12 mouse cellular contexts compared by ENCODE assay signal in genomic region chr2:101464291-101465140, GRCm38 (mm10).
DNase-seq lines count a peak whose midpoint lies in the region; ATAC-seq lines count a peak whose summit lies in the region.
"Had no signal": no experiment of that assay in that cellular context is flagged by ENCODE, and none has a peak within 500 bp of the region (broad histone marks: within the 10 kb centered on the region; RNA-seq: fewer than 3 reads in every experiment).

No protein-coding gene starts in this region.

- H3K4me1 ChIP-seq in forebrain, embryonic 16.5 days (replicated peaks; ENCODE audit: control insufficient read depth, insufficient read depth, low read length) = no peaks in the 10 kb centered on the region
- H3K4me1 ChIP-seq in forebrain, embryonic 14.5 days (ENCODE audit: control insufficient read depth, insufficient read depth, low read length) = no peaks in the 10 kb centered on the region; the same call in 1 of the 2 replicates
- no peaks in the 10 kb centered on the region for H3K4me1 ChIP-seq in midbrain, embryonic 15.5 days
- H3K4me1 ChIP-seq in midbrain, embryonic 14.5 days (ENCODE audit: control insufficient read depth, insufficient read depth, low read length) = no peaks in the 10 kb centered on the region
- peaks cover 14% of the 10 kb centered on the region for H3K4me1 ChIP-seq in hindbrain, embryonic 13.5 days (replicated peaks)
- H3K4me1 ChIP-seq: embryonic facial prominence, embryonic 15.5 days; limb, embryonic 15.5 days had no signal

- H3K27ac ChIP-seq in forebrain, embryonic 16.5 days (ENCODE audit: low read length) = no peak overlapping the region
- H3K27ac ChIP-seq in forebrain, embryonic 14.5 days (ENCODE audit: low read depth, low read length) = no peak overlapping the region
- no peak overlapping the region for H3K27ac ChIP-seq in midbrain, embryonic 15.5 days
- no peak overlapping the region for H3K27ac ChIP-seq in midbrain, embryonic 14.5 days (replicated peaks; ENCODE audit: low read depth, low read length)
- no peak overlapping the region for H3K27ac ChIP-seq in hindbrain, embryonic 13.5 days
- H3K27ac ChIP-seq: embryonic facial prominence, embryonic 15.5 days; limb, embryonic 15.5 days had no signal

- H3K4me3 ChIP-seq in forebrain, embryonic 16.5 days (replicated peaks; ENCODE audit: low read length) = no peak overlapping the region
- H3K4me3 ChIP-seq in forebrain, embryonic 14.5 days (ENCODE audit: low read depth, low read length) = no peak overlapping the region
- H3K4me3 ChIP-seq in midbrain, embryonic 15.5 days = no peak overlapping the region
- no peak overlapping the region for H3K4me3 ChIP-seq in midbrain, embryonic 14.5 days (replicated peaks; ENCODE audit: low read depth, low read length)
- no peak overlapping the region for H3K4me3 ChIP-seq in hindbrain, embryonic 13.5 days
- H3K4me3 ChIP-seq: embryonic facial prominence, embryonic 15.5 days; limb, embryonic 15.5 days had no signal

- no peaks in the 10 kb centered on the region for H3K36me3 ChIP-seq in forebrain, embryonic 16.5 days (ENCODE audit: control insufficient read depth, insufficient read depth)
- no peaks in the 10 kb centered on the region for H3K36me3 ChIP-seq in forebrain, embryonic 14.5 days (ENCODE audit: control insufficient read depth, insufficient read depth, low read length)
- no peaks in the 10 kb centered on the region for H3K36me3 ChIP-seq in midbrain, embryonic 15.5 days (replicated peaks)
- H3K36me3 ChIP-seq in midbrain, embryonic 14.5 days (ENCODE audit: control insufficient read depth, insufficient read depth, low read length) = no peaks in the 10 kb centered on the region
- no peaks in the 10 kb centered on the region for H3K36me3 ChIP-seq in hindbrain, embryonic 13.5 days
- H3K36me3 ChIP-seq: embryonic facial prominence, embryonic 15.5 days; limb, embryonic 15.5 days had no signal

- 66% methylated on average over 9 of the region's 9 CpGs for WGBS in forebrain, embryonic 16.5 days
- WGBS in forebrain, embryonic 14.5 days = 77% methylated on average over 9 of the region's 9 CpGs
- 60% methylated on average over 9 of the region's 9 CpGs for WGBS in midbrain, embryonic 15.5 days
- WGBS in midbrain, embryonic 14.5 days = 76% methylated on average over 9 of the region's 9 CpGs
- 61% methylated on average over 9 of the region's 9 CpGs for WGBS in hindbrain, embryonic 13.5 days

- H3K9me3 ChIP-seq in forebrain, embryonic 16.5 days (ENCODE audit: control insufficient read depth, low read length) = no peaks in the 10 kb centered on the region
- no peaks in the 10 kb centered on the region for H3K9me3 ChIP-seq in forebrain, embryonic 14.5 days (replicated peaks; ENCODE audit: control insufficient read depth, low read length)
- no peaks in the 10 kb centered on the region for H3K9me3 ChIP-seq in midbrain, embryonic 15.5 days
- H3K9me3 ChIP-seq in midbrain, embryonic 14.5 days (ENCODE audit: control insufficient read depth, low read length) = no peaks in the 10 kb centered on the region
- no peaks in the 10 kb centered on the region for H3K9me3 ChIP-seq in hindbrain, embryonic 13.5 days
- H3K9me3 ChIP-seq: embryonic facial prominence, embryonic 15.5 days; limb, embryonic 15.5 days had no signal

- no peaks in the 10 kb centered on the region for H3K27me3 ChIP-seq in forebrain, embryonic 16.5 days (replicated peaks; ENCODE audit: control insufficient read depth, insufficient read depth, low read length)
- no peaks in the 10 kb centered on the region for H3K27me3 ChIP-seq in forebrain, embryonic 14.5 days (replicated peaks; ENCODE audit: control insufficient read depth, insufficient read depth, low read length)
- no peaks in the 10 kb centered on the region for H3K27me3 ChIP-seq in midbrain, embryonic 15.5 days (replicated peaks)
- H3K27me3 ChIP-seq in midbrain, embryonic 14.5 days (ENCODE audit: control insufficient read depth, insufficient read depth, low read length) = no peaks in the 10 kb centered on the region
- no peaks in the 10 kb centered on the region for H3K27me3 ChIP-seq in hindbrain, embryonic 13.5 days
- H3K27me3 ChIP-seq: embryonic facial prominence, embryonic 15.5 days; limb, embryonic 15.5 days had no signal

- peak; percentile 33; the same call in 1 of the 2 replicates for ATAC-seq in forebrain, embryonic 16.5 days
- no peak for ATAC-seq in forebrain, embryonic 14.5 days
- peak; percentile 51; the same call in 1 of the 2 replicates for ATAC-seq in midbrain, embryonic 15.5 days (replicated peaks)
- ATAC-seq in midbrain, embryonic 14.5 days (ENCODE audit: low FRiP score, low TSS enrichment) = no peak
- peak; percentile 32; the same call in 1 of the 2 replicates for ATAC-seq in hindbrain, embryonic 13.5 days (ENCODE audit: low FRiP score)
- ATAC-seq in inflammation-experienced regulatory T-cells, adult 6 months = no peak

- H3K4me2 ChIP-seq in forebrain, embryonic 16.5 days (ENCODE audit: low read length) = no peak overlapping the region
- no peak overlapping the region for H3K4me2 ChIP-seq in forebrain, embryonic 14.5 days (ENCODE audit: low read length)
- H3K4me2 ChIP-seq in midbrain, embryonic 15.5 days = no peak overlapping the region
- H3K4me2 ChIP-seq in midbrain, embryonic 14.5 days (ENCODE audit: low read length) = no peak overlapping the region
- no peak overlapping the region for H3K4me2 ChIP-seq in hindbrain, embryonic 13.5 days
- H3K4me2 ChIP-seq: embryonic facial prominence, embryonic 15.5 days; limb, embryonic 15.5 days had no signal

- H3K9ac ChIP-seq in forebrain, embryonic 16.5 days (replicated peaks; ENCODE audit: low read depth, low read length) = no peak overlapping the region
- no peak overlapping the region for H3K9ac ChIP-seq in forebrain, embryonic 14.5 days (ENCODE audit: low read length)
- H3K9ac ChIP-seq in midbrain, embryonic 15.5 days = no peak overlapping the region
- no peak overlapping the region for H3K9ac ChIP-seq in midbrain, embryonic 14.5 days (replicated peaks; ENCODE audit: low read length)
- H3K9ac ChIP-seq in hindbrain, embryonic 13.5 days = no peak overlapping the region
- H3K9ac ChIP-seq: embryonic facial prominence, embryonic 15.5 days; limb, embryonic 15.5 days had no signal

- DNase-seq in forebrain, embryonic 14.5 days (ENCODE audit: low spot score) = no peak
- no peak for DNase-seq in midbrain, embryonic 14.5 days
- DNase-seq in retina, postnatal 1 day = peak; percentile 58
- no peak for DNase-seq in gastrocnemius, postnatal 4 days (ENCODE audit: low spot score in 2 of 2)
- DNase-seq: kidney, adult 11 months; kidney, postnatal 4 days had no signal

Comparison
In these comparisons a context has a peak if more than half of its experiments do, and no peak if none do; other contexts are left out.
1. ATAC-seq: peak in forebrain, embryonic 16.5 days (single experiment), midbrain, embryonic 15.5 days (single experiment) and hindbrain, embryonic 13.5 days (single experiment); none in forebrain, embryonic 14.5 days (single experiment), midbrain, embryonic 14.5 days (single experiment) and inflammation-experienced regulatory T-cells, adult 6 months (single experiment).